Mouse (Mus musculus) hindbrain, embryonic 13.5 days (tissue): Measurements from ENCODE around the gene Slc37a3. TPM values are rescaled to one million over a fixed set of nuclear protein-coding genes. Genes with fewer than 3 reads are reported as not detected.
"Not testable (repeated sequence)": the region's sequence is repeated elsewhere in the genome, so short reads cannot be mapped to it uniquely, and the experiment has no call there.

Source experiments
- ATAC-seq: fragments of 200-750 bp; cut with Nextera tagmentation; 2 replicates; pipeline ENCODE4 v1.8.0; 2017; ENCODE audit warnings: moderate TSS enrichment; ENCODE audit not compliant: low FRiP score
- H3K27ac ChIP-seq: fragments of 300-500 bp; sonication (generic); 2 replicates; pipeline ENCODE4 v1.5.1; 2015; ENCODE audit warnings: inconsistent platforms, mild to moderate bottlenecking, moderate library complexity
- H3K27me3 ChIP-seq: fragments of 300-500 bp; sonication (generic); 2 replicates; pipeline ENCODE4 v1.6.1; 2015; ENCODE audit warnings: mild to moderate bottlenecking, inconsistent platforms
- H3K36me3 ChIP-seq: fragments of 300-500 bp; sonication (generic); 2 replicates; pipeline ENCODE4 v1.6.1; 2015; ENCODE audit warnings: mild to moderate bottlenecking, inconsistent platforms
- H3K4me1 ChIP-seq: fragments of 300-500 bp; sonication (generic); replicated peaks from 2 replicates; pipeline ENCODE4 v1.6.1; 2015; ENCODE audit warnings: inconsistent platforms
- H3K4me2 ChIP-seq: fragments of 300-500 bp; sonication (generic); 2 replicates; pipeline ENCODE4 v1.6.1; 2015; ENCODE audit warnings: inconsistent platforms, mild to moderate bottlenecking, moderate library complexity
- H3K4me3 ChIP-seq: fragments of 300-500 bp; sonication (generic); 2 replicates; pipeline ENCODE4 v1.5.1; 2015; ENCODE audit warnings: mild to moderate bottlenecking, inconsistent platforms
- H3K9ac ChIP-seq: fragments of 300-500 bp; sonication (generic); 2 replicates; pipeline ENCODE4 v1.6.1; 2015; ENCODE audit warnings: mild to moderate bottlenecking, inconsistent platforms
- H3K9me3 ChIP-seq: fragments of 300-500 bp; sonication (generic); 2 replicates; pipeline ENCODE4 v1.6.1; 2016; ENCODE audit warnings: inconsistent platforms
- WGBS: fragments of 180-500 bp; shearing (Covaris S2); methylation state at CpG from one replicate; pipeline ENCODE4 v1.1.7; 2015; 5-methylcytosine and 5-hydroxymethylcytosine counted together
- polyA plus RNA-seq: library from polyadenylated mRNA; unstranded; fragments of >200 nt; fragmentation: Nextera tagmentation; extraction: Ambion mirVana; gene quantifications from 2 replicates; pipeline ENCODE4 v1.2.1, GENCODE M21; 2015

The Slc37a3 gene
- polyA plus RNA-seq, 1 experiment from 2014 or later: 63.2 TPM

- H3K4me1 ChIP-seq: peaks cover 32% of the 10 kb centered on the region
- no peak for ATAC-seq
- no peak overlapping the region for H3K27ac ChIP-seq
- peaks cover 24% of the 10 kb centered on the region for H3K27me3 ChIP-seq
- peaks cover 8% of the 10 kb centered on the region for H3K36me3 ChIP-seq
- peak overlapping the region; percentile 63 for H3K4me2 ChIP-seq
- H3K9ac ChIP-seq: peak overlapping the region; percentile 96
- H3K9me3 ChIP-seq: no peaks in the 10 kb centered on the region
- peak overlapping the region; percentile 96 for H3K4me3 ChIP-seq
- WGBS: 27% methylated on average over 9 of the region's 9 CpGs
Measured at GRCm38 (mm10) chr6:39376775-39377174, 700 bp downstream of the Slc37a3 start.

- Histone ChIP-seq H3K4me2 (no peak overlapping the region), H3K36me3 (peaks cover 8% of the 10 kb centered on the region), H3K27me3 (0 out of 2 replicates have a peak, but pooled peaks cover under 1% of the 10 kb centered on the region), H3K9ac (no peak overlapping the region), H3K9me3 (no peaks in the 10 kb centered on the region), H3K4me1 (peaks cover 24% of the 10 kb centered on the region), H3K27ac (no peak overlapping the region), H3K4me3 (no peak overlapping the region)
- ATAC-seq: no peak
- 68% methylated on average over 4 of the region's 4 CpGs for WGBS
Measured at GRCm38 (mm10) chr6:39373301-39373955, 4.0 kb downstream of the Slc37a3 start.

- peaks cover 24% of the 10 kb centered on the region for H3K4me1 ChIP-seq
- no peak overlapping the region for H3K4me2 ChIP-seq
- H3K9me3 ChIP-seq: no peaks in the 10 kb centered on the region
- ATAC-seq: no peak
- H3K9ac ChIP-seq: 0 out of 2 replicates have a peak overlapping the region, but pooled peaks have one; percentile 43
- H3K36me3 ChIP-seq: peaks cover 10% of the 10 kb centered on the region
- no peaks in the 10 kb centered on the region for H3K27me3 ChIP-seq
- H3K4me3 ChIP-seq: no peak overlapping the region
- WGBS: 64% methylated on average over 7 of the region's 7 CpGs
- H3K27ac ChIP-seq: no peak overlapping the region
Measured at GRCm38 (mm10) chr6:39372727-39373126, 4.7 kb downstream of the Slc37a3 start.

GRCm38 (mm10) chr6:39372042-39372441 lies 5.4 kb downstream of the Slc37a3 start:
- H3K9ac ChIP-seq: no peak overlapping the region
- H3K27me3 ChIP-seq: no peaks in the 10 kb centered on the region
- no peak overlapping the region for H3K4me2 ChIP-seq
- H3K27ac ChIP-seq: no peak overlapping the region
- no peak for ATAC-seq
- no peaks in the 10 kb centered on the region for H3K9me3 ChIP-seq
- peaks cover 12% of the 10 kb centered on the region for H3K36me3 ChIP-seq
- H3K4me1 ChIP-seq: peaks cover 24% of the 10 kb centered on the region
- H3K4me3 ChIP-seq: no peak overlapping the region

GRCm38 (mm10) chr6:39369631-39370030 lies 7.8 kb downstream of the Slc37a3 start:
- no peaks in the 10 kb centered on the region for H3K9me3 ChIP-seq
- H3K9ac ChIP-seq: no peak overlapping the region
- peaks cover 9% of the 10 kb centered on the region for H3K4me1 ChIP-seq
- no peaks in the 10 kb centered on the region for H3K27me3 ChIP-seq
- 82% methylated on average over 3 of the region's 3 CpGs for WGBS
- H3K4me2 ChIP-seq: no peak overlapping the region
- H3K27ac ChIP-seq: no peak overlapping the region
- H3K4me3 ChIP-seq: no peak overlapping the region
- no peak for ATAC-seq
- H3K36me3 ChIP-seq: peaks cover 24% of the 10 kb centered on the region

GRCm38 (mm10) chr6:39362684-39363083 lies 14.8 kb downstream of the Slc37a3 start:
- no peak overlapping the region for H3K4me3 ChIP-seq
- H3K4me2 ChIP-seq: no peak overlapping the region
- peaks cover 60% of the 10 kb centered on the region for H3K36me3 ChIP-seq
- no peaks in the 10 kb centered on the region for H3K9me3 ChIP-seq
- no peak overlapping the region for H3K27ac ChIP-seq
- 97% methylated on average over 2 of the region's 2 CpGs for WGBS
- no peaks in the 10 kb centered on the region for H3K27me3 ChIP-seq
- H3K4me1 ChIP-seq: no peaks in the 10 kb centered on the region
- ATAC-seq: no peak
- H3K9ac ChIP-seq: no peak overlapping the region

GRCm38 (mm10) chr6:39359207-39359606 lies 18.3 kb downstream of the Slc37a3 start:
- ATAC-seq, H3K27ac ChIP-seq, H3K4me3 ChIP-seq, H3K4me1 ChIP-seq, H3K9ac ChIP-seq, H3K4me2 ChIP-seq, H3K9me3 ChIP-seq, H3K27me3 ChIP-seq: not testable (repeated sequence)
- H3K36me3 ChIP-seq: peaks cover 74% of the 10 kb centered on the region
- WGBS: 97% methylated on average over 9 of the region's 9 CpGs

- ATAC-seq: no peak
- Histone ChIP-seq H3K27me3 (no peaks in the 10 kb centered on the region), H3K4me3 (no peak overlapping the region), H3K9ac (no peak overlapping the region), H3K9me3 (no peaks in the 10 kb centered on the region), H3K4me2 (no peak overlapping the region), H3K4me1 (peaks cover 42% of the 10 kb centered on the region), H3K27ac (0 out of 2 replicates have a peak overlapping the region, but pooled peaks have one; percentile 62), H3K36me3 (peaks cover 67% of the 10 kb centered on the region)
- WGBS: 46% methylated on average over 6 of the region's 6 CpGs
Measured at GRCm38 (mm10) chr6:39348946-39349345, 28.5 kb downstream of the Slc37a3 start.

- WGBS: 15% methylated on average over 4 of the region's 4 CpGs
- H3K36me3 ChIP-seq: peaks cover 66% of the 10 kb centered on the region
- ATAC-seq: no peak
- no peak overlapping the region for H3K4me3 ChIP-seq
- H3K4me2 ChIP-seq: no peak overlapping the region
- H3K9ac ChIP-seq: peak overlapping the region; percentile 29; the same call in 1 of the 2 replicates
- no peaks in the 10 kb centered on the region for H3K27me3 ChIP-seq
- H3K4me1 ChIP-seq: peaks cover 42% of the 10 kb centered on the region
- no peaks in the 10 kb centered on the region for H3K9me3 ChIP-seq
- peak overlapping the region; percentile 62 for H3K27ac ChIP-seq
Measured at GRCm38 (mm10) chr6:39347880-39348814, 29.3 kb downstream of the Slc37a3 start.

GRCm38 (mm10) chr6:39346991-39347501 lies 30.4 kb downstream of the Slc37a3 start:
- peaks cover 42% of the 10 kb centered on the region for H3K4me1 ChIP-seq
- H3K27me3 ChIP-seq: no peaks in the 10 kb centered on the region
- 10% methylated on average over 15 of the region's 15 CpGs for WGBS
- no peak overlapping the region for H3K9ac ChIP-seq
- H3K4me2 ChIP-seq: no peak overlapping the region
- H3K4me3 ChIP-seq: no peak overlapping the region
- H3K27ac ChIP-seq: peak overlapping the region; percentile 58
- no peaks in the 10 kb centered on the region for H3K9me3 ChIP-seq
- peaks cover 68% of the 10 kb centered on the region for H3K36me3 ChIP-seq
- no peak for ATAC-seq

GRCm38 (mm10) chr6:39345430-39345829 lies 32.0 kb downstream of the Slc37a3 start:
- peaks cover 42% of the 10 kb centered on the region for H3K4me1 ChIP-seq
- H3K36me3 ChIP-seq: peaks cover 61% of the 10 kb centered on the region
- no peak overlapping the region for H3K4me2 ChIP-seq
- 23% methylated on average over 7 of the region's 7 CpGs for WGBS
- no peaks in the 10 kb centered on the region for H3K9me3 ChIP-seq
- H3K27me3 ChIP-seq: no peaks in the 10 kb centered on the region
- no peak for ATAC-seq
- peak overlapping the region; percentile 18; the same call in 1 of the 2 replicates for H3K27ac ChIP-seq
- no peak overlapping the region; the same call in 1 of the 2 replicates for H3K9ac ChIP-seq
- no peak overlapping the region for H3K4me3 ChIP-seq

GRCm38 (mm10) chr6:39344020-39344419 lies 33.5 kb downstream of the Slc37a3 start:
- no peak overlapping the region for H3K27ac ChIP-seq
- peaks cover 51% of the 10 kb centered on the region for H3K36me3 ChIP-seq
- 29% methylated on average over 12 of the region's 12 CpGs for WGBS
- no peak overlapping the region for H3K4me2 ChIP-seq
- no peaks in the 10 kb centered on the region for H3K9me3 ChIP-seq
- H3K27me3 ChIP-seq: no peaks in the 10 kb centered on the region
- peak; percentile 78 for ATAC-seq
- peaks cover 37% of the 10 kb centered on the region for H3K4me1 ChIP-seq
- no peak overlapping the region for H3K4me3 ChIP-seq
- no peak overlapping the region for H3K9ac ChIP-seq
